Mouse (Mus musculus): ENCODE measurements around the gene Dot1l.

DNA sequence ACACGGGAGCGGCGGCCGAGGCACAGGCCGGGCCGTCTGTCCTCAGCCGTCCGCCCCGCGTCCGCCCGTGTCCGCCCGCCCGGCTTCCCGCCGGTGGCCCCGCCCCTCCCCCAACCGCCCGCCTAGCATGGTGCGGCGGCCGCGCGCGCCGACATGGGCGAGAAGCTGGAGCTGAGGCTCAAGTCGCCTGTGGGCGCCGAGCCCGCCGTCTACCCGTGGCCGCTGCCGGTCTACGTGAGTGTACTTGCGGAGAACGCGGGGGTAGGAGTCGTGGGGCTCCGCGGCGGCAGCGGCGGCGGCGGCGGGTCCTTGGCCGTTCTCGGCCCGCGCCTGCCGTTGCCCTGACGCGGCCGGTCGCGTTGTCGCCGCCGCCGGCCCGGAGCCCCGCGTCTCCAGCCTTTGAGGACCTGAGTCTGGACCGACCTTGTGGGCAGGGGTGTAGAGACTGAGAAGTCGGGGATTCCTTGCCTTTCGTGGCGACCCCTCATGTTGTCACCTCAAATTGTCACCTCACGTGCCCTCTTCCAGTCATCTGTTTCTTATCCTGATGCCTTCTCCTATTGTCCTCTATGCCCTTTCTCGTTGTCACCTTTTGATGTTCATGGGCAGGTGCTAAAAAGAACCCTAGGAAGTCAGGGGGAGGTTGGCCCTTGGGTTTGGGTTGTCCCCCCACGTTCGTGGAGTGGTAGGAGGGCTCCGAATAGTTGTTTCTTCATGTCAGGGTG is 447 bp downstream of the Dot1l start:
- TF ChIP-seq CTCF (IDR thresholded peaks at IDR 0.05; ENCODE audit: borderline replicate concordance, control insufficient read depth, extremely low read depth, insufficient read depth, low read length, poor library complexity) (0 out of 2 replicates have a peak, but pooled peaks have one; percentile 7), POLR2A (IDR thresholded peaks at IDR 0.05; ENCODE audit: control insufficient read depth, extremely low read depth, insufficient read depth, low read length, poor library complexity) (no peak)

Data from thymus, adult 2 months (tissue).